Mouse (Mus musculus) inflammation-experienced regulatory T-cells (primary cell): ENCODE results near the gene Olfr1373. TPM values are rescaled to one million over a fixed set of nuclear protein-coding genes. Genes with fewer than 3 reads are reported as not detected.

Experiments
- polyA plus RNA-seq, 2 experiments: library from polyadenylated mRNA; unstranded; fragments of 100-300 nt; shearing (Covaris generic); gene quantifications; one replicate each; pipeline ENCODE4 v1.2.1; 2017

The Olfr1373 gene
- not detected for polyA plus RNA-seq

DNA sequence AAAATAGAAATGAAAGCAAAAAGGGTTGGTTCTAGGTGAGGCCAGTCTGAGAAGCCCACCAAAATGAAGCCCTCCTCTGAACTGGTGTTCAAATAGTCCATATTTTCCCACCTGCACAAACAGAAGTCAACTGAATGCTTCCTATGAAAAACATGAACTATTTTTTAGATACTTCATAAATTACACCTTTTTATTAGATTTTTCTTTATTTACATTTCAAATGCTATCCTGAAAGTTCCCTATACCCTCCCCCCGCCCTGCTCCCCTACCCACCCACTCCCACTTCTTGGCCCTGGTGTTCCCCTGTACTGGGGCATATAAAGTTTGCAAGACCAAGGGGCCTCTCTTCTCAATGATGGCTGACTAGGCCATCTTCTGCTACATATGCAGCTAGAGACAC lies at the start of gene Olfr1373:
Gene Olfr1373, minus strand, starts transcription at position 101 of the 400 bp plus-strand sequence.

DNA sequence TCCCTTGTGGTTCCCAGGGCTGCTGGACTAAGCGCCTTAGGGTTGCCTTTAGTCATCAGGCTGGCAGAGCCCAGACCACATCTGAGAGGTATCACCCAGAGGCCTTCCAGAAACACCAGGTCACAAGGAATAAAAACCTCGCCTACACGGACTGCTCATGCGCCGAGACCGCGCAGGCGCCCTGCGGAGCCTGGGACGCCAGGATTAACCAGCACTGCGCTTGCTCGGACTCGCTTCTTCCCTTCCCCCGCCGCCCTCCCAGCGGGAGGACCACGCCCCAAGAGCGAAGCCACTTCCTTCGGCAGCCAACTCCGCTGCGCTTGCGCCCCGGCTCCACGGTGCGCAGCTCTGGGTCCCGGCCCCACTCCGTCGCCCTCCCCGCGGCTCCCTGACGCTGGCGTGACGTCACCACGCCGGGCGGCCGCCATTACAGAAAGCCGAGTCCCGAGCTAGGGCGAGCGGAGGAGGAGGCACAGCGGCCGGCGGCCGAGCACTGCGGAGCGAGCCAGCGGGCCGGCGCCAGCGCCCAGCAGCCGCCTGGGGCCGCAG lies 46.9 kb downstream of the Olfr1373 start, which contains the start of gene Ppp2ca:
Gene Ppp2ca, plus strand, starts transcription at position 284 of the 549 bp plus-strand sequence.

Other genes starting within 250 kb of the Olfr1373 start
- gene Cdkn2aipnl, start 177.9 kb downstream of the Olfr1373 start, polyA plus RNA-seq = 100 to 1,000 TPM; 151 to 160 TPM
- 100 to 1,000 TPM; 271 to 281 TPM for gene Ube2b, start 144.8 kb downstream of the Olfr1373 start, polyA plus RNA-seq
- gene Cdkl3, start 141.3 kb downstream of the Olfr1373 start, polyA plus RNA-seq = 1 to 10 TPM; 7.0 to 9.4 TPM
- 100 to 1,000 TPM; 104 to 108 TPM for gene Ppp2ca, start 46.8 kb downstream of the Olfr1373 start, polyA plus RNA-seq
- not detected for gene Olfr1371, start 68.5 kb upstream of the Olfr1373 start, polyA plus RNA-seq
- gene Skp1a, start 86.5 kb upstream of the Olfr1373 start, polyA plus RNA-seq = 100 to 1,000 TPM; 263 to 286 TPM
- 1,000 to 10,000 TPM in 1 of 2 experiments, 100 to 1,000 TPM in 1; 492 to 1,223 TPM for gene Tcf7, start 137.5 kb upstream of the Olfr1373 start, polyA plus RNA-seq
- gene Vdac1, start 215.3 kb upstream of the Olfr1373 start, polyA plus RNA-seq = 10 to 100 TPM; 70.6 to 81.5 TPM